Mouse (Mus musculus) midbrain, embryonic 14.5 days (tissue): ENCODE measurements around the gene Rnd3. TPM values are rescaled to one million over a fixed set of nuclear protein-coding genes. Genes with fewer than 3 reads are reported as not detected.

Source experiments
- ATAC-seq: fragments of 200-750 bp; cut with Nextera tagmentation; 2 replicates; pipeline ENCODE4 v1.8.0; 2017; ENCODE audit warnings: moderate number of reproducible peaks, moderate library complexity; ENCODE audit not compliant: low FRiP score, low TSS enrichment
- DNase-seq: peaks from one replicate; pipeline ENCODE4 v3.0.0-alpha.2; 2015
- H3K27ac ChIP-seq: fragments of 300-500 bp; sonication (generic); replicated peaks from 2 replicates; pipeline ENCODE4 v1.5.1; 2014; ENCODE audit warnings: mild to moderate bottlenecking, low read depth, low read length, moderate library complexity
- H3K27me3 ChIP-seq: fragments of 300-500 bp; sonication (generic); 2 replicates; pipeline ENCODE4 v1.6.1; 2014; ENCODE audit warnings: low read length, control low read depth, mixed read lengths; ENCODE audit not compliant: control insufficient read depth, insufficient read depth
- H3K36me3 ChIP-seq: fragments of 300-500 bp; sonication (generic); 2 replicates; pipeline ENCODE4 v1.6.1; 2014; ENCODE audit warnings: low read length, control low read depth; ENCODE audit not compliant: control insufficient read depth, insufficient read depth
- H3K4me1 ChIP-seq: fragments of 300-500 bp; sonication (generic); 2 replicates; pipeline ENCODE4 v1.6.1; 2014; ENCODE audit warnings: mild to moderate bottlenecking, antibody characterized with exemption, low read length, control low read depth; ENCODE audit not compliant: control insufficient read depth, insufficient read depth
- H3K4me2 ChIP-seq: fragments of 300-500 bp; sonication (generic); 2 replicates; pipeline ENCODE4 v1.6.1; 2014; ENCODE audit warnings: mild to moderate bottlenecking, low read length, moderate library complexity
- H3K4me3 ChIP-seq: fragments of 300-500 bp; sonication (generic); replicated peaks from 2 replicates; pipeline ENCODE4 v1.5.1; 2014; ENCODE audit warnings: low read depth, low read length
- H3K9ac ChIP-seq: fragments of 300-500 bp; sonication (generic); replicated peaks from 2 replicates; pipeline ENCODE4 v1.6.1; 2014; ENCODE audit warnings: mild to moderate bottlenecking, low read length, moderate library complexity
- H3K9me3 ChIP-seq: fragments of 300-500 bp; sonication (generic); 2 replicates; pipeline ENCODE4 v1.6.1; 2016; ENCODE audit warnings: low read length, control low read depth, mixed read lengths; ENCODE audit not compliant: control insufficient read depth
- WGBS: fragments of 180-500 bp; shearing (Covaris S2); extraction: QIAGEN DNeasy Blood & Tissue Kit; methylation state at CpG from one replicate; pipeline ENCODE4 v1.1.7; 2014; 5-methylcytosine and 5-hydroxymethylcytosine counted together
- polyA plus RNA-seq: library from polyadenylated mRNA; unstranded; fragments of >200 nt; fragmentation: Nextera tagmentation; extraction: Ambion mirVana; gene quantifications from 2 replicates; pipeline ENCODE4 v1.2.1, GENCODE M21; 2014

Gene Rnd3
- polyA plus RNA-seq, 1 experiment from 2014 or later, result 322 TPM

DNA sequence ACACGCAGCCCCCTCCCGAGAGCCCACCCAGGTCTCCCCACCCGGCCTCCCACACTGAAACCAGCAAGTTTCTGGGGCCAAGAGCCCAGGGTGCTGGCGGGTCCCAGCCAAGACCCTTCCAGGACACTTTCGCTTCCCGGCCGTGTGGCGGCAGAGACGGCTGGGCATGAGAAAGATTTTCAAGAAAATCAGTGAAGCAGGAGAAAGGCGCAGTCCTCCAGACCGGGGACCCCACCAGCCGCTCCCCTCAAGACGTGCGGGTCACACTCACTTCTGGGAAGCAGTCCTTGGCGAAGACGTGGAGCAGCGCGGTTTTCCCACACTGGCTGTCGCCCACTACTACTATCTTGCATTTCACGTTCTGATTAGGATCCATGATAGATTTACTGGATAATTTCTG lies 457 bp downstream of the Rnd3 start:
- Histone ChIP-seq H3K36me3 (peaks cover 5% of the 10 kb centered on the region), H3K9ac (peak overlapping the region; percentile 99), H3K4me2 (peak overlapping the region; percentile 73), H3K4me1 (peaks cover 16% of the 10 kb centered on the region), H3K9me3 (no peaks in the 10 kb centered on the region), H3K27me3 (no peaks in the 10 kb centered on the region), H3K27ac (peak overlapping the region; percentile 93), H3K4me3 (peak overlapping the region; percentile 98)
- DNase-seq (peak; percentile 71), ATAC-seq (peak; percentile 12; the same call in 1 of the 2 replicates)
- WGBS, result 0% methylated on average over 20 of the region's 20 CpGs

DNA sequence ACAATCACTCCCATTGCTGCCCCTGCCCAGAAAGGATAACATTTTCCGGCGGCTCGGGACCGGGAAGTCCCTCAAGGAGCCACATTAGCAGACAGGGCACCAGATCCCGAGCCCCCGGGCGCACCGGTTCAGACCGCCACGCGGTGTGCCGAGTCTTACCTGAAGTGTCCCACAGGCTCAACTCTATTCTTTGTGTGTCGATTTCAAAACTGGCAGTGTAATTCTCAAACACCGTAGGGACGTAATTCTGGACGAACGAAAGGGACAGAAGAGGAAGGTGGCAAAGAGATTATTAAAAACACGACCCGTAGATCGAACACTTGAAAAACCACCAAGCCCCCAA lies 875 bp downstream of the Rnd3 start:
- H3K9me3 ChIP-seq, result no peaks in the 10 kb centered on the region
- peak; percentile 15; the same call in 1 of the 2 replicates for ATAC-seq
- peak overlapping the region; percentile 73 for H3K4me2 ChIP-seq
- peak overlapping the region; percentile 98 for H3K4me3 ChIP-seq
- H3K4me1 ChIP-seq, result peaks cover 21% of the 10 kb centered on the region
- WGBS, result under 1% methylated on average over 20 of the region's 20 CpGs
- H3K9ac ChIP-seq, result peak overlapping the region; percentile 99
- DNase-seq, result no peak
- no peaks in the 10 kb centered on the region for H3K27me3 ChIP-seq
- peak overlapping the region; percentile 93 for H3K27ac ChIP-seq
- peaks cover 9% of the 10 kb centered on the region for H3K36me3 ChIP-seq

GRCm38 (mm10) chr2:51147318-51148064 lies 1.4 kb downstream of the Rnd3 start:
- peak; percentile 63 for ATAC-seq
- peak overlapping the region; percentile 98 for H3K4me3 ChIP-seq
- DNase-seq, result peak; percentile 79
- H3K9ac ChIP-seq, result peak overlapping the region; percentile 99
- peak overlapping the region; percentile 73 for H3K4me2 ChIP-seq
- H3K27ac ChIP-seq, result peak overlapping the region; percentile 93
- under 1% methylated on average over 45 of the region's 45 CpGs for WGBS
- H3K27me3 ChIP-seq, result no peaks in the 10 kb centered on the region
- H3K4me1 ChIP-seq, result peaks cover 26% of the 10 kb centered on the region
- H3K9me3 ChIP-seq, result no peaks in the 10 kb centered on the region
- H3K36me3 ChIP-seq, result peaks cover 10% of the 10 kb centered on the region

GRCm38 (mm10) chr2:51146871-51147317 lies 2.0 kb downstream of the Rnd3 start:
- peaks cover 32% of the 10 kb centered on the region for H3K4me1 ChIP-seq
- peak overlapping the region; percentile 73 for H3K4me2 ChIP-seq
- peak overlapping the region; percentile 98 for H3K4me3 ChIP-seq
- H3K36me3 ChIP-seq, result peaks cover 10% of the 10 kb centered on the region
- H3K27ac ChIP-seq, result peak overlapping the region; percentile 93
- ATAC-seq (peak; percentile 69), DNase-seq (peak; percentile 84)
- H3K27me3 ChIP-seq, result no peaks in the 10 kb centered on the region
- 0% methylated on average over 18 of the region's 18 CpGs for WGBS
- H3K9me3 ChIP-seq, result no peaks in the 10 kb centered on the region
- peak overlapping the region; percentile 99 for H3K9ac ChIP-seq

GRCm38 (mm10) chr2:51145838-51146470 lies 3.0 kb downstream of the Rnd3 start:
- peaks cover 10% of the 10 kb centered on the region for H3K36me3 ChIP-seq
- ATAC-seq (no peak), DNase-seq (peak; percentile 79)
- 4% methylated on average over 7 of the region's 7 CpGs for WGBS
- peak overlapping the region; percentile 73 for H3K4me2 ChIP-seq
- H3K9me3 ChIP-seq, result no peaks in the 10 kb centered on the region
- H3K4me3 ChIP-seq, result peak overlapping the region; percentile 98
- H3K4me1 ChIP-seq, result peaks cover 41% of the 10 kb centered on the region
- no peaks in the 10 kb centered on the region for H3K27me3 ChIP-seq
- H3K9ac ChIP-seq, result peak overlapping the region; percentile 99
- peak overlapping the region; percentile 93 for H3K27ac ChIP-seq

- ATAC-seq, result no peak
- peaks cover 50% of the 10 kb centered on the region for H3K4me1 ChIP-seq
Measured at GRCm38 (mm10) chr2:51144380-51145120, 4.4 kb downstream of the Rnd3 start.

DNA sequence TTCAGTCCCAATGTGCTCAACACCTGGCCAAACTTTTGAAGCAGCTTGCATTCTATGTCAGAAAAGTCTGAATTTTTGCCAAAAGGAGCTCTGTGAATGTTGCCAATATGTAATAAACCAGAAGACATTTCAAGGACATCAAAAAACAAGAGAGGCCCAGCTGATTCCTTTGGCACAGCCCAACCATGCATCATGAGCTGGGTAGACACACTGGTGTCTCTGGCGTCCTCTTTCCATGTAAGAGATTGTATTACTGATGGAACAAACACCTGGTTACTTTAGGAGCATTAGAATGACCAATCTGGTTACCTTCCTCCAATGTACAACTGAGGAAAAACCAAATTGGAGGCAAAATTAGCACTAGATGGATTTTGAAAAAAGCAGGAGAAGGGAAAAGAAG lies 6.5 kb downstream of the Rnd3 start:
- H3K9me3 ChIP-seq, result no peaks in the 10 kb centered on the region
- no peak for ATAC-seq
- peaks cover 20% of the 10 kb centered on the region for H3K36me3 ChIP-seq
- WGBS, result 26% methylated on average over 1 of the region's 1 CpGs
- no peaks in the 10 kb centered on the region for H3K27me3 ChIP-seq
- peak; percentile 25 for DNase-seq
- peak overlapping the region; percentile 73 for H3K4me2 ChIP-seq
- H3K4me1 ChIP-seq, result peaks cover 67% of the 10 kb centered on the region
- peak overlapping the region; percentile 98 for H3K4me3 ChIP-seq
- peak overlapping the region; percentile 26; the same call in 1 of the 2 replicates for H3K27ac ChIP-seq
- H3K9ac ChIP-seq, result no peak overlapping the region

More at GRCm38 (mm10) chr2:51144380-51145120, 4.4 kb downstream of the Rnd3 start:
- Histone ChIP-seq H3K27ac (peak overlapping the region; percentile 60), H3K27me3 (no peaks in the 10 kb centered on the region), H3K9me3 (no peaks in the 10 kb centered on the region), H3K4me2 (peak overlapping the region; percentile 73), H3K9ac (peak overlapping the region; percentile 56), H3K4me3 (peak overlapping the region; percentile 98), H3K36me3 (peaks cover 10% of the 10 kb centered on the region)
- WGBS, result 19% methylated on average over 6 of the region's 6 CpGs
- peak; percentile 63 for DNase-seq

GRCm38 (mm10) chr2:51141345-51141744 lies 7.6 kb downstream of the Rnd3 start:
- H3K9ac ChIP-seq, result peak overlapping the region; percentile 58
- H3K4me3 ChIP-seq, result peak overlapping the region; percentile 98
- no peaks in the 10 kb centered on the region for H3K27me3 ChIP-seq
- no peak for ATAC-seq
- H3K4me1 ChIP-seq, result peaks cover 67% of the 10 kb centered on the region
- WGBS, result 36% methylated on average over 3 of the region's 3 CpGs
- H3K27ac ChIP-seq, result peak overlapping the region; percentile 81
- peaks cover 30% of the 10 kb centered on the region for H3K36me3 ChIP-seq
- DNase-seq, result no peak
- peak overlapping the region; percentile 73 for H3K4me2 ChIP-seq
- H3K9me3 ChIP-seq, result no peaks in the 10 kb centered on the region
